Mouse (Mus musculus) thymus, postnatal 10 days (tissue): Measurements from ENCODE around the gene Ndufb10.
"Not testable (repeated sequence)": the region's sequence is repeated elsewhere in the genome, so short reads cannot be mapped to it uniquely, and the experiment has no call there.

Source experiments
- DNase-seq, 2 experiments: peaks; one replicate each; pipeline ENCODE4 v3.0.0; 2021; ENCODE audit warnings: low spot score in 2 of 2

Gene Ndufb10

GRCm38 (mm10) chr17:24734513-24734912 is 10.2 kb upstream of the Ndufb10 start:
- no peak for DNase-seq

- DNase-seq = no peak
Observed at GRCm38 (mm10) chr17:24733434-24734050, 9.3 kb upstream of the Ndufb10 start.

- DNase-seq = no peak
Observed at GRCm38 (mm10) chr17:24732233-24732935, 8.1 kb upstream of the Ndufb10 start.

- DNase-seq = no peak
Observed at GRCm38 (mm10) chr17:24730787-24731186, 6.5 kb upstream of the Ndufb10 start.

GRCm38 (mm10) chr17:24729067-24729466 is 4.8 kb upstream of the Ndufb10 start:
- no peak for DNase-seq

GRCm38 (mm10) chr17:24728184-24728583 is 3.9 kb upstream of the Ndufb10 start:
- no peak for DNase-seq

- no peak for DNase-seq
Observed at GRCm38 (mm10) chr17:24727618-24728017, 3.3 kb upstream of the Ndufb10 start, which contains the start of gene Rpl3l. Gene Rpl3l (plus strand): TSS chr17:24727820.

GRCm38 (mm10) chr17:24725637-24726390 is 1.5 kb upstream of the Ndufb10 start:
- no peak for DNase-seq

- no peak for DNase-seq
Observed at GRCm38 (mm10) chr17:24723881-24724180, 447 bp downstream of the Ndufb10 start.

- DNase-seq = no peak
Observed at GRCm38 (mm10) chr17:24723122-24723880, 977 bp downstream of the Ndufb10 start.

GRCm38 (mm10) chr17:24722220-24722924 is 1.9 kb downstream of the Ndufb10 start:
- no peak for DNase-seq

- DNase-seq = not testable (repeated sequence)
Observed at GRCm38 (mm10) chr17:24721383-24721955, 2.8 kb downstream of the Ndufb10 start.

- DNase-seq = not testable (repeated sequence)
Observed at GRCm38 (mm10) chr17:24720616-24721015, 3.7 kb downstream of the Ndufb10 start.

GRCm38 (mm10) chr17:24719494-24720222 is 4.6 kb downstream of the Ndufb10 start:
- DNase-seq = peak; percentile 96 to 97

- DNase-seq = not testable (repeated sequence)
Observed at GRCm38 (mm10) chr17:24718938-24719337, 5.3 kb downstream of the Ndufb10 start.

GRCm38 (mm10) chr17:24717943-24718342 is 6.3 kb downstream of the Ndufb10 start, which contains the start of the genes Rnf151 and Rps2:
Gene Rnf151 (minus strand): TSS chr17:24718063.
Gene Rps2 (plus strand): TSS chr17:24718116.
- DNase-seq = no peak

GRCm38 (mm10) chr17:24716166-24716682 is 8.1 kb downstream of the Ndufb10 start:
- DNase-seq = no peak

GRCm38 (mm10) chr17:24715556-24715955 is 8.7 kb downstream of the Ndufb10 start:
- no peak for DNase-seq

- peak in 1 of 2 experiments; percentile 29 for DNase-seq
Observed at GRCm38 (mm10) chr17:24708646-24709045, 15.6 kb downstream of the Ndufb10 start.
